Mouse (Mus musculus): ENCODE measurements around the gene Fbn1. TPM values are rescaled to one million over a fixed set of nuclear protein-coding genes. Genes with fewer than 3 reads are reported as not detected.

The Fbn1 gene
- total and polyA plus RNA-seq, 3 experiments, result 0.04 to 0.17 (median 0.09) TPM

- no peak for TF ChIP-seq HCFC1 (IDR thresholded peaks at IDR 0.05; ENCODE audit: low read depth, low read length)
- no peak for TF ChIP-seq CHD2 (IDR thresholded peaks at IDR 0.05; ENCODE audit: low read length)
- no peak for TF ChIP-seq RCOR1 (conservative IDR thresholded peaks at IDR 0.05; ENCODE audit: low read depth, low read length)
- TF ChIP-seq RAD21 (IDR thresholded peaks at IDR 0.05; ENCODE audit: low read depth, low read length), result no peak
- no peak for TF ChIP-seq USF1 (IDR thresholded peaks at IDR 0.05; ENCODE audit: low read depth, low read length)
- no peak for TF ChIP-seq ETS1 (conservative IDR thresholded peaks at IDR 0.05; ENCODE audit: low read depth, low read length)
- TF ChIP-seq ZC3H11A (IDR thresholded peaks at IDR 0.05; ENCODE audit: low read depth, low read length), result no peak
- no peak for TF ChIP-seq EP300 (IDR thresholded peaks at IDR 0.05; ENCODE audit: low read length)
- no peak for TF ChIP-seq KAT2A (IDR thresholded peaks at IDR 0.05; ENCODE audit: insufficient replicate concordance, low read length)
- no peak for TF ChIP-seq POLR2AphosphoS2 (IDR thresholded peaks at IDR 0.05; ENCODE audit: low read depth, low read length)
- TF ChIP-seq MEF2A (IDR thresholded peaks at IDR 0.05; ENCODE audit: borderline replicate concordance, low read depth, low read length), result no peak
- TF ChIP-seq ZKSCAN1 (IDR thresholded peaks at IDR 0.05; ENCODE audit: borderline replicate concordance, low read depth, low read length), result no peak
- TF ChIP-seq JUN (IDR thresholded peaks at IDR 0.05; ENCODE audit: insufficient read depth, low read depth, low read length), result no peak
- TF ChIP-seq UBTF (IDR thresholded peaks at IDR 0.05; ENCODE audit: low read depth, low read length), result no peak
- TF ChIP-seq MAZ (IDR thresholded peaks at IDR 0.05; ENCODE audit: low read depth, low read length), result no peak
- no peak for TF ChIP-seq CHD1 (IDR thresholded peaks at IDR 0.05; ENCODE audit: low read depth, low read length)
- no peak for TF ChIP-seq MAX (IDR thresholded peaks at IDR 0.05; ENCODE audit: low read length)
- TF ChIP-seq PAX5 (IDR thresholded peaks at IDR 0.05; ENCODE audit: low read length), result no peak
- DNase-seq (ENCODE audit: extremely low read depth), result no peak
- dilution Hi-C loops (cut with MboI; ENCODE audit: extremely low pct_ligation_motif_present, extremely low pct_unique_long_range_greater_than_20kb, low sequenced_read_pairs) (no loop called here), in situ Hi-C loops (cut with MboI; ENCODE audit: low pct_ligation_motif_present, low pct_unique_long_range_greater_than_20kb, low sequenced_read_pairs) (no loop called here)
- Histone ChIP-seq H3K36me3 (replicated peaks in 1 of 2; ENCODE audit: control insufficient read depth in 1 of 2, insufficient read depth in 1 of 2, low read length in 1 of 2) (no peaks in the 10 kb centered on the region), H3K27me3 (replicated peaks) (no peaks in the 10 kb centered on the region), H3K4me2 (ENCODE audit: insufficient read depth, low read depth, poor library complexity, severe bottlenecking) (no peak overlapping the region), H3K79me2 (replicated peaks; ENCODE audit: control insufficient read depth, extremely low read depth, insufficient read depth, poor library complexity, severe bottlenecking) (no peaks in the 10 kb centered on the region), H3K9ac (ENCODE audit: insufficient read depth, low read depth) (no peak overlapping the region), H3K4me3 (replicated peaks in 1 of 3; ENCODE audit: low read depth in 2 of 3, low read length in 2 of 3, poor library complexity in 1 of 3) (no peak overlapping the region), H3K9me3 (replicated peaks; ENCODE audit: low read length) (no peaks in the 10 kb centered on the region), H3K4me1 (ENCODE audit: control insufficient read depth in 1 of 2, insufficient read depth in 2 of 2) (peaks cover 0 to 3% of the 10 kb centered on the region in 2 experiments; a peak in 1 of 4 replicates), H3K27ac (ENCODE audit: insufficient read depth, low read depth) (no peak overlapping the region)
Observed at GRCm38 (mm10) chr2:125492050-125492900, 15.5 kb downstream of the Fbn1 start.

GRCm38 (mm10) chr2:125489979-125490378 is 17.8 kb downstream of the Fbn1 start:
- DNase-seq (ENCODE audit: extremely low read depth), result no peak
- no peaks in the 10 kb centered on the region for H3K27me3 ChIP-seq (replicated peaks)
- peaks cover 0 to 3% of the 10 kb centered on the region in 2 experiments; a peak in 1 of 4 replicates for H3K4me1 ChIP-seq (ENCODE audit: control insufficient read depth in 1 of 2, insufficient read depth in 2 of 2)
- no peak for TF ChIP-seq POLR2A (IDR thresholded peaks at IDR 0.05; ENCODE audit: low read depth, low read length)
- no peak for TF ChIP-seq TCF12 (IDR thresholded peaks at IDR 0.05; ENCODE audit: low read depth, low read length)
- no peak for TF ChIP-seq ZNF384 (IDR thresholded peaks at IDR 0.05; ENCODE audit: low read depth, low read length)
- no peak for TF ChIP-seq IRF4 (IDR thresholded peaks at IDR 0.05; ENCODE audit: low read depth, low read length)
- no peak for TF ChIP-seq ZKSCAN1 (IDR thresholded peaks at IDR 0.05; ENCODE audit: borderline replicate concordance, low read depth, low read length)
- TF ChIP-seq ELF1 (IDR thresholded peaks at IDR 0.05; ENCODE audit: low read depth, low read length), result no peak
- TF ChIP-seq E2F4 (IDR thresholded peaks at IDR 0.05; ENCODE audit: insufficient replicate concordance, low read depth, low read length), result no peak
- TF ChIP-seq MYC (IDR thresholded peaks at IDR 0.05; ENCODE audit: low read depth, low read length), result no peak
- no peak for TF ChIP-seq JUN (IDR thresholded peaks at IDR 0.05; ENCODE audit: insufficient read depth, low read depth, low read length)
- TF ChIP-seq NRF1 (IDR thresholded peaks at IDR 0.05; ENCODE audit: low read depth, low read length), result no peak
- no peak for TF ChIP-seq SMC3 (IDR thresholded peaks at IDR 0.05; ENCODE audit: low read depth, low read length)
- no peak for TF ChIP-seq ETS1 (conservative IDR thresholded peaks at IDR 0.05; ENCODE audit: low read depth, low read length)
- TF ChIP-seq EP300 (IDR thresholded peaks at IDR 0.05; ENCODE audit: low read length), result no peak
- no peak for TF ChIP-seq USF1 (IDR thresholded peaks at IDR 0.05; ENCODE audit: low read depth, low read length)
- TF ChIP-seq CTCF (conservative IDR thresholded peaks at IDR 0.05 in 1 of 2, IDR thresholded peaks at IDR 0.05 in 1 of 2; ENCODE audit: low read depth in 2 of 2, low read length in 2 of 2), result no peak
- no peak for TF ChIP-seq TBP (conservative IDR thresholded peaks at IDR 0.05; ENCODE audit: low read depth, low read length)
- TF ChIP-seq JUND (conservative IDR thresholded peaks at IDR 0.05; ENCODE audit: low read depth, low read length), result no peak
- no peak overlapping the region for H3K4me2 ChIP-seq (ENCODE audit: insufficient read depth, low read depth, poor library complexity, severe bottlenecking)
- no peaks in the 10 kb centered on the region for H3K79me2 ChIP-seq (replicated peaks; ENCODE audit: control insufficient read depth, extremely low read depth, insufficient read depth, poor library complexity, severe bottlenecking)
- H3K36me3 ChIP-seq (replicated peaks in 1 of 2; ENCODE audit: control insufficient read depth in 1 of 2, insufficient read depth in 1 of 2, low read length in 1 of 2), result no peaks in the 10 kb centered on the region
- in situ Hi-C loops (cut with MboI; ENCODE audit: low pct_ligation_motif_present, low pct_unique_long_range_greater_than_20kb, low sequenced_read_pairs), result no loop called here
- H3K9me3 ChIP-seq (replicated peaks; ENCODE audit: low read length), result no peaks in the 10 kb centered on the region
- no peak overlapping the region for H3K27ac ChIP-seq (ENCODE audit: insufficient read depth, low read depth)
- H3K4me3 ChIP-seq (replicated peaks in 1 of 3; ENCODE audit: low read depth in 2 of 3, low read length in 2 of 3, poor library complexity in 1 of 3), result no peak overlapping the region
- dilution Hi-C loops (cut with MboI; ENCODE audit: extremely low pct_ligation_motif_present, extremely low pct_unique_long_range_greater_than_20kb, low sequenced_read_pairs), result no loop called here
- H3K9ac ChIP-seq (ENCODE audit: insufficient read depth, low read depth), result no peak overlapping the region
